Mouse (Mus musculus): ENCODE measurements around the gene Mpg. TPM values are rescaled to one million over a fixed set of nuclear protein-coding genes. Genes with fewer than 3 reads are reported as not detected.

Gene Mpg
- polyA plus RNA-seq, 1 experiment, result not detected

DNA sequence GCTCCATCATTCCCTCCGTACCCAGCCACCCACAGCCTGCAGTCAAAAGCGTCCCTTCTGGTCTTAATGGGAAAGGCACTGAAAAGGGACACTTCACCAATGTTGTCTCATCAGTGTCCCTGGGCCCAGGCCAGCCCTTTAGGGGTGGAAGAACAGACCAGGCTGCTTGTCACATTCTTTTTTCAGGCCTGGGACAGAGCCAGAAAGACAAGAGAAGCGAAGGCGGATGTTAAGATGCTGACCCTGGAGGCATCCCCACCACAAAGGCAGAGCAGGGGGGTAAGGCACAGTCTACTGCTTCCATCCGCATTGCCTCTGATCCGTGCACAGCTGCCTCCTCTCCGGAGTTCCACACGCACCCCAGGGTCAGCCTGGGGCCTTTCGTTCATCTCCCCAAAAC, 36.2 kb upstream of the Mpg start:
- Histone ChIP-seq H3K4me3 (ENCODE audit: insufficient read depth, low read depth, low read length) (no peak overlapping the region), H3K4me1 (ENCODE audit: control insufficient read depth, insufficient read depth, low read length) (no peaks in the 10 kb centered on the region), H3K27ac (ENCODE audit: insufficient read depth, low read depth, low read length) (no peak overlapping the region)
- 86% methylated on average over 9 of the region's 9 CpGs for WGBS
- no peak for TF ChIP-seq POLR2A (IDR thresholded peaks at IDR 0.05; ENCODE audit: insufficient read depth, low read depth, low read length)
- no peak for TF ChIP-seq CTCF (IDR thresholded peaks at IDR 0.05; ENCODE audit: insufficient read depth, low read depth, low read length)

DNA sequence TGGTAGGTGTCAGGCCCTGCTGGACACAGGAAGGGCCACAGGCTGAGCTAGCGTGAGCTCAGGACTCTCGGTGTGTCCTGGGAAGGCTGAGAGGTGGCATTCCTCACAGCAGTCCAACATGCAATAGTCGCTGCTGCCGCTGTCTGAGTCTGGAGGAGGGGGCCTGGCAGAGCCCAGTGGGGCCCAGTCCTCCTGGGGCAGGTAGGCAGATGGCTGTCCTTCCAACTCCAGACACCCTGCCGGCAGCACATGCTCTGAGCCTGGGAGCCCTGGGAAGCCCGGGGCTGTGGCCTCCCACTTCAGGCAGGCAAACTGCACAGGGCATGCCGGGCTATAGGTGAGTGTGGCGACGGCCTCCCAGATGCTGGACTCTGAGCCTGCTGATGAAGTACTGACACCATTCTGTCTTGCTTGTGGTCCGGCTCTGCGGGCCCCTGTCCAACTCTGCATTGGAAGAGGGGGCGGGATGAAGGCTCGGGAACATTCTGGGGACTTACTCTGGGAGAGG, 35.6 kb upstream of the Mpg start:
- Histone ChIP-seq H3K4me3 (ENCODE audit: insufficient read depth, low read depth, low read length) (no peak overlapping the region), H3K27ac (ENCODE audit: insufficient read depth, low read depth, low read length) (no peak overlapping the region), H3K4me1 (ENCODE audit: control insufficient read depth, insufficient read depth, low read length) (no peaks in the 10 kb centered on the region)
- TF ChIP-seq CTCF (IDR thresholded peaks at IDR 0.05; ENCODE audit: insufficient read depth, low read depth, low read length), result no peak
- no peak for TF ChIP-seq POLR2A (IDR thresholded peaks at IDR 0.05; ENCODE audit: insufficient read depth, low read depth, low read length)
- 85% methylated on average over 13 of the region's 13 CpGs for WGBS

DNA sequence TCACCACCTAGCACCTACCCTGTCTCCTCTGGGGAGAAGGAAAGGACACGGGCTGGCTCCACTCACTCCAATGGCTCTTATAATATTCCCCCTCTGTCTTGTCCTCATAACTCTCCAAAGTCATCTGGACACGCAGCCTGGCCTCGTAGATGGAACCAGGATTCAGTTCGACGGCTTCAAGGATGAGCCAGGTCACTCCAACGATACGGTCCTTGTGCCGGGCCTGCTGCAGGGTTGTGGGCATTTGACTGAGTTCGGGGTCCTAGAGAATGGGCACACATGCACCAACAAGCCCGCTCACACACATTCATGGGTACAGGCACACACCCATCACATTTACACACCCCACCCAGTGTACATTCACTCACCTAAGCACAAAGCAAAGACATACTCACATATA, 33.1 kb upstream of the Mpg start:
- Histone ChIP-seq H3K27ac (ENCODE audit: insufficient read depth, low read depth, low read length) (no peak overlapping the region), H3K4me3 (ENCODE audit: insufficient read depth, low read depth, low read length) (no peak overlapping the region), H3K4me1 (ENCODE audit: control insufficient read depth, insufficient read depth, low read length) (no peaks in the 10 kb centered on the region)
- WGBS, result 94% methylated on average over 10 of the region's 10 CpGs
- TF ChIP-seq CTCF (IDR thresholded peaks at IDR 0.05; ENCODE audit: insufficient read depth, low read depth, low read length) (no peak), POLR2A (IDR thresholded peaks at IDR 0.05; ENCODE audit: insufficient read depth, low read depth, low read length) (no peak)

DNA sequence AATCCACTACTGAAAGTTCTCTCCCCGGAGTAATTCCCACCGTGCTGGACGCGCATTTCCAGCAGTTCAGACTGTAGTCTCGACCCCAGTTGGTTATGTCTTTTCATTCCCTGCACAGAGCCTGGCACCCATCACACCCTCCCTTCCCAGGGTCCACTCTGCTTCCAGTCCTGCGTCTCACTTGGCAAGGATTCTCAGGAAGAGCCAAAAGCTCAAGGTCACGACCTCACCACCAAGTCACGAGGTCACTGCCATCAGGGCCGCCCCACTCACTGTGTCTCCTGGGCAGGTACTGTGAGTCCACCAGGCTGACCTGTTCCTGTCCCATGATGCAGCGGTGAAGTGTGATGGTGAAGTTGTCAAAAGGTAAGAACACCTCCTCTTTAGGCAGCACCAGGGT, 32.2 kb upstream of the Mpg start:
- Histone ChIP-seq H3K4me1 (ENCODE audit: control insufficient read depth, insufficient read depth, low read length) (no peaks in the 10 kb centered on the region), H3K4me3 (ENCODE audit: insufficient read depth, low read depth, low read length) (no peak overlapping the region), H3K27ac (ENCODE audit: insufficient read depth, low read depth, low read length) (no peak overlapping the region)
- WGBS, result 90% methylated on average over 10 of the region's 10 CpGs
- no peak for TF ChIP-seq POLR2A (IDR thresholded peaks at IDR 0.05; ENCODE audit: insufficient read depth, low read depth, low read length)
- TF ChIP-seq CTCF (IDR thresholded peaks at IDR 0.05; ENCODE audit: insufficient read depth, low read depth, low read length), result no peak

DNA sequence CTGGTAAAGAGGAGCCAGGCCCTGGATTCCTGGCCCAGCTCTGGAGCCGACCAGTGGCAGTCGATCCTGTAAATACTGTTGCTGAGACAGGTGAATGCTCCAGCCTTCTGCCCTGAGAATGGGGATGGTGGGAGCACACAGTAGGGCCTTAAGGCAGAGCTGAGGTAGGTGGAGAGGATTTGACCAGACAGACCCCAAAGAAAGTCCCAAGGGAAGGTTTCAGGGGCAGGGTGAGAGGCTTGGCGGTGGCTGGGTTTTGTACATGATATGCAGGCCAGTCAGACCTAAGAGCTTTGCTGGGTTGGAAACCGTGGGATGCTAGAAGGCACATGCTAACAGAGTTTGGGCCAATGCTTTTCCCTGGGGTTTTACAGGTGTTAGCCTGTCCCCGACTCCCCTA, 31.7 kb upstream of the Mpg start:
- no peak for TF ChIP-seq CTCF (IDR thresholded peaks at IDR 0.05; ENCODE audit: insufficient read depth, low read depth, low read length)
- Histone ChIP-seq H3K4me1 (ENCODE audit: control insufficient read depth, insufficient read depth, low read length) (no peaks in the 10 kb centered on the region), H3K4me3 (ENCODE audit: insufficient read depth, low read depth, low read length) (no peak overlapping the region), H3K27ac (ENCODE audit: insufficient read depth, low read depth, low read length) (no peak overlapping the region)
- WGBS, result 88% methylated on average over 5 of the region's 5 CpGs

DNA sequence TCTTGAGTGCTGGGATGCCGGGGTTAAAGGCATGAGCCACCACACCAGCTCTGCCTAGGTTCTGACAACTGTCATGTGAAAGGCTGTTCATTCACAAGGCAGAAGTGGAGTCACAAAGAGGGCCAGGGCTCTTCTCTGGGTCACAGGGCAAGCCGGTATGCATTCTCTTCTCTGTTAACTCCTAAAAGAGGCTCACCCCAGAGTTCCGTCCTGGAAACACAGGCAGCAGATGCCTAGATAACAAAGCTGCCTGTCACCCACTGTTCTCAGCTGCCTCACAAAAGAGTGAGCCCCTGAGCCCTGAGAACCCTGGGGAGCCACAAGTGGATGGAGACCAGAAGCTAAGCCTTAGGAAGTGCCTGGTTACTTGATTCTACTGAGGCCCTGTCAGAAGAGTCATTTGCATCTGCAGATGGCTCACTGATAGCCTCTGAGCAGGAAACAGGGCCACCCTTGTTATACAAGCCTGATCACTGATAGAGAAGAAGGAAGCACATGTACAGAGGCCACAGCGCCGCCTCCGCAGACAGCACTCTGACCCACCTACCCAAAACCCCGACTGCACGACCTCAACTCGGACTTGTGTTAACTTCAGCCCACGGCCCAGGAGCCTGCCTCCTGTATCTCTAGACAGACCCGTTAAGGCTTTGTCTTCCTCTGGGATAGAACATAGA, 30.3 kb upstream of the Mpg start:
- Histone ChIP-seq H3K4me3 (ENCODE audit: insufficient read depth, low read depth, low read length) (no peak overlapping the region), H3K4me1 (ENCODE audit: control insufficient read depth, insufficient read depth, low read length) (no peaks in the 10 kb centered on the region), H3K27ac (ENCODE audit: insufficient read depth, low read depth, low read length) (no peak overlapping the region)
- WGBS, result 52% methylated on average over 11 of the region's 11 CpGs
- no peak for TF ChIP-seq CTCF (IDR thresholded peaks at IDR 0.05; ENCODE audit: insufficient read depth, low read depth, low read length)
- TF ChIP-seq POLR2A (IDR thresholded peaks at IDR 0.05; ENCODE audit: insufficient read depth, low read depth, low read length), result no peak

DNA sequence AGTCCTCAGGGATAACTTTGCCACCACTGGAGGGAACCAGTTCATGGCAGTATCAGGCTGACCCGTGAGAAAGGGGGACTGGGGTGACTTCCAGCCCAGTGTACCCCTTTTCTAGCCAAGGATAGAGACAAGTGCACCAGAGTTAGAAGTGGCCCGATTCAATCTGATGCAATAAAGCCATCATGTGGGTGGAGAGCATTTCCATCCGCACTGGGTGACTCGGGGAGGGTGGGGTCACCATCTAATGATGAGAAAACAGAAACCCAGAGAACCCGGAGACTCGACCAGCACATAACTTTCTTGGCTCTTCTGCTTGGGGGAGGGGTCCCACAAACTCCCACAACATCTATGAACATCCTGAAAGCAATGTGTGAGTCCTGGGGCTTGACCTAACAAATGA, 29.6 kb upstream of the Mpg start:
- 76% methylated on average over 6 of the region's 6 CpGs for WGBS
- TF ChIP-seq POLR2A (IDR thresholded peaks at IDR 0.05; ENCODE audit: insufficient read depth, low read depth, low read length), result no peak
- no peak for TF ChIP-seq CTCF (IDR thresholded peaks at IDR 0.05; ENCODE audit: insufficient read depth, low read depth, low read length)
- H3K4me3 ChIP-seq (ENCODE audit: insufficient read depth, low read depth, low read length), result no peak overlapping the region
- H3K4me1 ChIP-seq (ENCODE audit: control insufficient read depth, insufficient read depth, low read length), result no peaks in the 10 kb centered on the region
- no peak overlapping the region for H3K27ac ChIP-seq (ENCODE audit: insufficient read depth, low read depth, low read length)

DNA sequence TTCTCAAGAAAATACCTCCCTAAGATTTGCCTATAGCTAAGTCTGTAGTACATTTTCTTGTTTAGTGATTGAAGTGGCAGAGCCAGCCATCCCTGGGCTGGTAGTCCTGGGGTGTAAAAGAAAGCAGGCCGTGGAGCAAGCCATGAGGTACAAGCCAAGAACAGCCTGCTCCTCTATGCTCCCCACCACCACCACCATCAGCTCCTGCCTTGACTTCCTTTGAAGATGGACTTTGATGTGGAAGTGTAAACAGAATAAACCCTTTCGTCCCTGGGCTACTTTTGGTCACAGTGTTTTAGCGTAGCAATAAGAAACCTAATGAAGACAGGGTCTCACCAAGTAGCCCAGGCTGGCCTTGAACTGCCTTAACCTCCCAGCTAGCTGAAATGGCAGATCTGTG, 28.5 kb upstream of the Mpg start:
- no peak for TF ChIP-seq POLR2A (IDR thresholded peaks at IDR 0.05; ENCODE audit: insufficient read depth, low read depth, low read length)
- TF ChIP-seq CTCF (IDR thresholded peaks at IDR 0.05; ENCODE audit: insufficient read depth, low read depth, low read length), result no peak
- H3K4me3 ChIP-seq (ENCODE audit: insufficient read depth, low read depth, low read length), result no peak overlapping the region
- no peak overlapping the region for H3K27ac ChIP-seq (ENCODE audit: insufficient read depth, low read depth, low read length)
- 80% methylated on average over 3 of the region's 3 CpGs for WGBS
- H3K4me1 ChIP-seq (ENCODE audit: control insufficient read depth, insufficient read depth, low read length), result no peaks in the 10 kb centered on the region

DNA sequence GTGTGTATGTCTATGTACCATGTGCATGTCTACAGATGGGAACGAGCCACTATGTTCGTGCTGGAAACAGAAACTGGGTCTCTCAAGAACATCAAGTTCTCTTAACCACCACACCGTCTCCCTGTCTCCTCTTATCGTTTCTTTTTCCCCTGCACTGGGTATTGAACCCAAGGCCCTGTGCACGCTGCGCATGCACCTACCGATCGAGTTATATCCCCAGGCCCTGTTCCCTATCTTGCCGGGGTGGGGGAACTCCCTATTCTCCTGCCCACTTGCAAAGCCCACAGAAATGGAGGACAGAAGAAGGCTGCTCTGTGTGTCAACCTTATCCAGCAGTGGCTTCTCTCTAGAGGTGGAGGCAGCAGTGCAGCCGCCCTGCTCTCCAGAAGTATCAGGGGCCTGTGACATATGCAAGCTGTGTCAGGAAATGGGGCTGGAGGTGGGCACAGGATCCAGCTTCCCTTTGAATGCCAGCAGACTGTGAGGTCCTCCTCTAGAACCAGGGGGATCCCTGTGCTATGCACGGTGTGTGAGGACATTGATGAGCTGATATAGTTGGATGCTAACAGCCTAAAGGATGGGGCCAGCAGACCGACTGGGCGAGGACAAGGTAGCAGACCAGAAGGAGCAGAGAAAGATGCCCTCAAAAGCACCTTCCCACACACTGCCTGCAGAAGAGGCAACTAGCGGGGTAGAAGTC, 27.9 kb upstream of the Mpg start:
- TF ChIP-seq CTCF (IDR thresholded peaks at IDR 0.05; ENCODE audit: insufficient read depth, low read depth, low read length), result no peak
- Histone ChIP-seq H3K4me1 (ENCODE audit: control insufficient read depth, insufficient read depth, low read length) (no peaks in the 10 kb centered on the region), H3K4me3 (ENCODE audit: insufficient read depth, low read depth, low read length) (no peak overlapping the region), H3K27ac (ENCODE audit: insufficient read depth, low read depth, low read length) (no peak overlapping the region)
- WGBS, result 84% methylated on average over 14 of the region's 14 CpGs
